Mouse (Mus musculus) testis, adult 2 months (tissue): ENCODE results near the gene Rbpms2. TPM values are rescaled to one million over a fixed set of nuclear protein-coding genes. Genes with fewer than 3 reads are reported as not detected.

Source experiments
- H3K27ac ChIP-seq: fragments of 200-500 bp; 2 replicates; pipeline ENCODE4 v1.5.1; 2012; ENCODE audit warnings: low read depth, low read length; ENCODE audit not compliant: control insufficient read depth, insufficient read depth
- H3K27me3 ChIP-seq: fragments of 200-500 bp; 2 replicates; pipeline ENCODE4 v1.6.1; 2012; ENCODE audit warnings: mild to moderate bottlenecking, low read length, moderate library complexity; ENCODE audit not compliant: control insufficient read depth, insufficient read depth
- H3K36me3 ChIP-seq: fragments of 200-500 bp; 2 replicates; pipeline ENCODE4 v1.6.1; 2012; ENCODE audit warnings: mild to moderate bottlenecking, low read length; ENCODE audit not compliant: control insufficient read depth, insufficient read depth
- H3K4me1 ChIP-seq: fragments of 200-500 bp; 2 replicates; pipeline ENCODE4 v1.6.1; 2012; ENCODE audit warnings: low read length; ENCODE audit not compliant: control insufficient read depth, insufficient read depth
- H3K4me3 ChIP-seq: fragments of 200-500 bp; 2 replicates; pipeline ENCODE4 v1.5.1; 2012; ENCODE audit warnings: low read depth, mild to moderate bottlenecking, low read length, moderate library complexity, mixed read lengths; ENCODE audit not compliant: control insufficient read depth
- CTCF ChIP-seq: fragments of 200-500 bp; IDR thresholded peaks from 2 replicates; pipeline ENCODE4 v1.5.1; 2012; ENCODE audit warnings: low read depth, mild to moderate bottlenecking, inconsistent platforms, low read length, moderate library complexity; ENCODE audit not compliant: control insufficient read depth, insufficient read depth, insufficient replicate concordance
- POLR2A ChIP-seq: fragments of 200-500 bp; IDR thresholded peaks from 2 replicates; pipeline ENCODE4 v1.6.1; 2012; ENCODE audit warnings: low read depth, mild to moderate bottlenecking, inconsistent platforms, low read length, moderate library complexity; ENCODE audit not compliant: control insufficient read depth
- polyA plus RNA-seq: library from polyadenylated mRNA; depleted of rRNA; stranded (reverse); fragments of >200 nt; gene quantifications from 2 replicates; pipeline ENCODE4 v1.2.3, GENCODE M21; 2012; rRNA removed

Gene Rbpms2
- polyA plus RNA-seq, 1 experiment, result 14.1 TPM

DNA sequence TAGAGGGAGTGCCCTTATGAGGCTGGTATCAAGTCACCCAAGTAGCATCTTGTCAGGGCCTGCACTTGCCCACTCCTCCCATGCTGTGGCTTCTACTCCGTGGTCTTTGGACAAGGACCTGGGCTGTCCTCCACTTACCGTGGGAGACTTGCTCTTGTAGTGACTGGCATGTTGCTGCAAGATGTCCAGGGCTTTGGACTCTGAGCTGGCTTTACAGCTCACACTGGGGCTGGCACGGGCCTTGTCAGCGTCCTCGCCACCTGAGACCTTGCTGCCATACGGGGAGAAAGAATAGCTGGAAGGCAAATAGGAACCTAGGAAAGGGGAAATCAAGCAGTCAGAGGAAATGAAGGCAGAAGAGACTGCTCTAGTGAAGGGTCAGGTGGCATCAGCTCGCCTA lies 67.9 kb downstream of the Rbpms2 start:
- no peaks in the 10 kb centered on the region for H3K27me3 ChIP-seq
- TF ChIP-seq CTCF (no peak), POLR2A (no peak)
- no peak overlapping the region for H3K27ac ChIP-seq
- H3K36me3 ChIP-seq, result peaks cover 1% of the 10 kb centered on the region
- peaks cover 2% of the 10 kb centered on the region; the same call in 1 of the 2 replicates for H3K4me1 ChIP-seq
- H3K4me3 ChIP-seq, result no peak overlapping the region

- Histone ChIP-seq H3K4me3 (no peak overlapping the region), H3K27me3 (no peaks in the 10 kb centered on the region), H3K4me1 (peaks cover 2% of the 10 kb centered on the region; the same call in 1 of the 2 replicates), H3K27ac (no peak overlapping the region), H3K36me3 (peaks cover 1% of the 10 kb centered on the region)
- TF ChIP-seq POLR2A (no peak), CTCF (no peak)
Measured at GRCm38 (mm10) chr9:65697992-65698391, 68.5 kb downstream of the Rbpms2 start.

DNA sequence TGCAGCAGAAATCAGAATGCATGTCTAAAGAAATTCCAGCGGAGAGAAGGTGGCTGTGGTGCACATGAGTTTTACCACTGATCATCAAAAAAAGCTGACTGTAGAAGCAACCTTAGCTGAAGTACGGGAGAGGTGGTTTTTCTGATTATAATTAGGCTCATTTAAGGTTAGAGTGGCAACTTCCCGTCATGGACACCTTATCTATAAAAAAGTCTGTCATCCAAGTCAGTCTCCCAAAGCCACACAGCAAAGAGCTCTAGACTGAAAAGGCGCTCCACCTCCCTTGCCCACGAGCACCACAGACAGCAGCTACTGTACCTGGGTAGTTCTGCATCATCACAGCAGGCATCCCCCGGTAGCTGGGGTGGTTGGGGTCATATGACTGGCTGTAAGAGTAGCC lies 71.1 kb downstream of the Rbpms2 start:
- no peak overlapping the region for H3K27ac ChIP-seq
- no peaks in the 10 kb centered on the region for H3K27me3 ChIP-seq
- TF ChIP-seq CTCF (no peak), POLR2A (no peak)
- no peaks in the 10 kb centered on the region for H3K4me1 ChIP-seq
- H3K4me3 ChIP-seq, result no peak overlapping the region
- H3K36me3 ChIP-seq, result peaks cover 3% of the 10 kb centered on the region

GRCm38 (mm10) chr9:65702286-65702685 lies 72.8 kb downstream of the Rbpms2 start:
- TF ChIP-seq CTCF, result no peak
- no peak for TF ChIP-seq POLR2A
- Histone ChIP-seq H3K4me1 (no peaks in the 10 kb centered on the region), H3K27ac (no peak overlapping the region), H3K36me3 (peaks cover 3% of the 10 kb centered on the region), H3K27me3 (no peaks in the 10 kb centered on the region), H3K4me3 (no peak overlapping the region)

DNA sequence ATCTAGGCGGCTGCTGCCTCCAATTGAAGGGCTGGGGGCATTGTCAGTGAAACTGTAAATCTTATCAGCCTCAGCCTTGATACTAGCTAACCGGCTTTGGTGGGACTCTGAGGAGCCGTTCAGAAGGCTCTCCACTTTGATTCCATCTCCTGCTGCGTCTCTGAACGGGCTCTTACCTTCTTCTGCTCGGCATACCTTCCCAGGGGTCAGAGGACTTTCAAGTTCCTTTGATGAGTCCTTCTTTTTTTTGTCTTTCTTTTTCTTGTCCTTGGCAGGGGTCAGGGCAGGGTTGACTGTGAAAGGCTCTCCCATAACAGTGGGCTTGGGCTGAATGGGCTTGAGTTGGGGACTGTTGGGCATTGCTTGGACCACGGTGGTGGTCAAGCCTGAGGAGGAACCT lies 73.8 kb downstream of the Rbpms2 start:
- Histone ChIP-seq H3K4me3 (no peak overlapping the region), H3K27ac (no peak overlapping the region), H3K4me1 (no peaks in the 10 kb centered on the region), H3K36me3 (peaks cover 3% of the 10 kb centered on the region), H3K27me3 (no peaks in the 10 kb centered on the region)
- no peak for TF ChIP-seq POLR2A

DNA sequence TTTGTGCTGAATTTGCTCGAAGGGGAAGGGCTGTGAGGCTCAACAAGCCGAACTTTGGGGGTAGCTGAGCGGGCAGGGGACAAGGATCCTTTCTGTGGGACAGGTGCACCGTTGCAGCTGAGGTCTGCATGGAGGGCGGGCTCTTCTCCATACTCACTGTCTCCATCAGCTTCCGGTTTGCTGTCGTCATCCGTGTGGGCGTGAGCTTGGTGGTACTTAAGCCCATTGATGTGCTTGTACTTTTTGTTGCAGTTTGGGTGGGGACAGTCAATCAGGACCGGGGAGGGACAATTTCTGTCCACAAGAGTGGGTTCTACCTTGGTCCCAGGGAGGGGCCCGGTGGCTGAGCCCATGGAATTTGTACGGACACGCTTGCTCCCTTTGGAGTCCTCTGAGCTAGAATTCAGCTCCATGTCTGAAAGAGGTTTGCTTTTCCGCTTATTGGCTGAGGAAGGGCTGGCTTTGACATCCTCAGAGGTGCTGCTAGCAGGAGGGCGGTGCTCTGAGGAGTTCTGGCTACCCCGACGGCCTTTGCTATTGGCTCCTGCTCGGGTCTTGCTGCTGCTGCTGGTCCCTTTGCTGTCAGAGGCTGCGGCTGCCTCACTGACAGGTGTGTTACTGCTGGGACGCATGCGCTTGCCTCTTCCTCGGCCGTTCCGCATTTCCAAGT lies 74.6 kb downstream of the Rbpms2 start:
- no peaks in the 10 kb centered on the region for H3K4me1 ChIP-seq
- no peaks in the 10 kb centered on the region for H3K27me3 ChIP-seq
- no peak overlapping the region for H3K27ac ChIP-seq
- peaks cover 3% of the 10 kb centered on the region for H3K36me3 ChIP-seq
- TF ChIP-seq CTCF (no peak), POLR2A (no peak)
- no peak overlapping the region for H3K4me3 ChIP-seq

Other genes with a start within 250 kb of the Rbpms2 start
- 0.18 and 0.23 TPM in 2 replicates for gene Kbtbd13, start 238.0 kb upstream of the Rbpms2 start, polyA plus RNA-seq
- 5.5 and 6.6 TPM in 2 replicates for gene Rasl12, start 231.1 kb upstream of the Rbpms2 start, polyA plus RNA-seq
- gene Slc51b, start 206.7 kb upstream of the Rbpms2 start, polyA plus RNA-seq, result not detected in 2 replicates
- gene Mtfmt, start 193.9 kb upstream of the Rbpms2 start, polyA plus RNA-seq, result 6.1 and 7.4 TPM in 2 replicates
- gene Spg21, start 168.7 kb upstream of the Rbpms2 start, polyA plus RNA-seq, result 10.1 and 10.8 TPM in 2 replicates
- gene Ankdd1a, start 109.5 kb upstream of the Rbpms2 start, polyA plus RNA-seq, result not detected in 2 replicates
- 67.0 and 72.5 TPM in 2 replicates for gene Plekho2, start 49.6 kb upstream of the Rbpms2 start, polyA plus RNA-seq
- 0.40 and 0.79 TPM in 2 replicates for gene Pif1, start 42.5 kb upstream of the Rbpms2 start, polyA plus RNA-seq
- 147 and 148 TPM in 2 replicates for gene Oaz2, start 38.4 kb downstream of the Rbpms2 start, polyA plus RNA-seq
- gene Zfp609, start 197.9 kb downstream of the Rbpms2 start, polyA plus RNA-seq, result 9.8 and 10.4 TPM in 2 replicates